Mouse (Mus musculus) right cerebral cortex, adult 18-20 months (tissue): ENCODE results near the gene Ralgapb.
"Not testable (repeated sequence)": the region's sequence is repeated elsewhere in the genome, so short reads cannot be mapped to it uniquely, and the experiment has no call there.

Experiments used
- DNase-seq: peaks from one replicate; pipeline ENCODE4 v3.0.0; 2022; ENCODE audit warnings: mixed read lengths

Gene Ralgapb

DNA sequence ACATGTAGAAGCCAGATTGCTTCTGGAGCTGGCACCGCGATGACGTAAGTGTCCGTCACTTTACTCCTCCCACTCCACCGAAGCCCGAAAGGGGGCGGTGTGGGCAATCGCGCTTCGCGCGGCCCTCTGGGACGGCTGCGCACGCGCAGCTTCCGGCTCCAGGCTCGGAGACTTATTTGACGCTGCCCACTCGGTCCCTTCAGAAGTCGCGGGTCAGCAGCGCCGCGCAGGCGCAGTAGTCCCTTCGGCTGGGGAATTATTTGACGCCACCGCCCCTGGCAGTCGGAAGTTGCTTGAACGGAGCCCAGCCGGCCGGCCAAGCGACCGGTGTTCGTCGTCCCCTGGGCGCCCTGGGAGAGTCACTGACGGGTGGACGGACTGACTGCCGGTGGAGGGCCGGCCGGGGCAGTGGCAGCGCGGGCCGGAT, at the start of gene Ralgapb:
Ralgapb (plus strand) TSS at position 254 of the 427 bp plus-strand sequence.
- peak; percentile 98 for DNase-seq

DNA sequence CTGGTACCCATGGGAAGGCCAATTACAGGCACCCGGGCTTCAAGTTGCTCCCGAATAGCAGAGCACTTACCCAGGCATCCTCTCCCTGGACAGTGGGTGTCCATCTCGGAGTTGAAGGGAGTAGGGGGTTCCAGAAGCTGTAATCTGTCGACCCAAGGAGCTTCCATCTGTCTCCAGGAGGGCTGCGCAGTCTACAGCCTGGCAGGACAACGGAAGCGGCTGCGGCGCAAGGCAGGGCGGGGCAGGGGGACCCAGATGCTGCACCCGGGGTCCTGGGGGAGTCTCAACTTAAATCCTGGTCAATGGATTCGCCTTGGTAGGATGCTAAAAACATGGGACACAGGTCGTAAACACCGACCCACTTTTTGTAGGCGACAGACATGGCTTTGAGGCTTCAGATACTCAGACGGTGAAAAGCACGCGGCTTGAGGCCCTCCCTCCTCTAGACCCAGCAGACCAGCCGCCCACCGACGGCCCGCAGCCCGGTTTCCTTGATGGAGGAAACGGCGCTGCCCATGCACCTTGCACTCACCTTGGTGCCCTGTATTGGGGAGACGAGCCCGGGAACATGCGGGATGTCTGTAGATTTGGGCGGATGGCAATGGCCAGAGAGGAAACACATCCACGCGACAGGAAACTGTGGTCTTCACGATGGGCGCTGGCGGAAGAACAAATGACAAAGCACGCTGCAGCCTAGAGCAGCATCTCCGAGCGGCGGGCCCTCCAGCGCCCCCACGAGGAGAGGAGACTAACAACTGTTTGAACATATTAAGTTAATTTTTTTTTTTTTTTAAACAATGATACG, 48.6 kb upstream of the Ralgapb start:
- DNase-seq: peak; percentile 87

DNA sequence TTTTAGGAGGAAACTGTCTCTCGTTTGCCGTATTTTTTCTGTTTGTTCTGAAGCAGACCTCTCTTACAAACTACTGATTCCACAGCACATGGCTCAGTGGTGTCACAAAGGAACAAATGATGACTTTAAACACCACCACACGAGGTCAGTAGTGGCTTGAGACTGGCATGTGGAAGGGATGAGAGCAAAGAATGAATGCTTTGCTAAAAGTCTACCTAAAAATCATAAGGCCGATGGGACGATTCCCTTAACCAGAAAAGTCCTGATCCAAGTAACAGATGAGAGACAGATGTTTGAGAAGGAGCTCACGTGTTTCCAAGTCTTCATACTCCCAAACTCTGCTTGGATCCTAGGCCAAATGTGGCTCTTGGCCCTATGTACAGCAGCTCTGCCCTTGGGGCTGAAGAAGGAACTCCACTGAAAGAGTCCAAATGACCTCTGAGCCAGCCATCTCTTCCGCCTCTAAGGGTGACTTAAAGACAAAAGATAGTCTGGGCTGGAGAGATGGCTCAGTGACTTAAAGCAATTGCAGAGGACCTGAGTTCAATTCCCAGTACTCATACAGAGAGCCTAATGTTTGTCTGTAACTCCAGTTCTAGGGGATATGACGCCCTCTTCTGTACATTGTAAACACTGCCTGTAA, 47.8 kb upstream of the Ralgapb start:
- DNase-seq: no peak

DNA sequence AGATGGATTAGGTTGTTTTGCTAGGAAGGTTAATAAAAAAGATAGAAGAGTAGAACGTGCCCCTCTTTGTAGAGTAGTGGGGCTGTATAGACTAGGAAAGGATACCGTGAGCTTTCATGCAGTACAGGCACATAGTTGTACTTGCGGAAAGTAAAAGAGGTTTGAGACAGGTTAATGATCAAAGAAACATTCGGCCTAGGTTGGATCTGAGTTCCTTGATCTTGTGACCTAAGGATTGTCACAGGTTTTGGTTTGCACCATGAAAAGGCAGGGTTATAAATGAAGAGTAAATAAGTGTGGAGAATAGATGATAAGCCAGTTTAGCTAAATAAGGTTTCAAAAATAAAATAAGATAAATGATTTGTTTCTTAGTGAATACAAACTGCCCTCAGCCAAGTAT, 45.5 kb upstream of the Ralgapb start:
- DNase-seq: no peak

DNA sequence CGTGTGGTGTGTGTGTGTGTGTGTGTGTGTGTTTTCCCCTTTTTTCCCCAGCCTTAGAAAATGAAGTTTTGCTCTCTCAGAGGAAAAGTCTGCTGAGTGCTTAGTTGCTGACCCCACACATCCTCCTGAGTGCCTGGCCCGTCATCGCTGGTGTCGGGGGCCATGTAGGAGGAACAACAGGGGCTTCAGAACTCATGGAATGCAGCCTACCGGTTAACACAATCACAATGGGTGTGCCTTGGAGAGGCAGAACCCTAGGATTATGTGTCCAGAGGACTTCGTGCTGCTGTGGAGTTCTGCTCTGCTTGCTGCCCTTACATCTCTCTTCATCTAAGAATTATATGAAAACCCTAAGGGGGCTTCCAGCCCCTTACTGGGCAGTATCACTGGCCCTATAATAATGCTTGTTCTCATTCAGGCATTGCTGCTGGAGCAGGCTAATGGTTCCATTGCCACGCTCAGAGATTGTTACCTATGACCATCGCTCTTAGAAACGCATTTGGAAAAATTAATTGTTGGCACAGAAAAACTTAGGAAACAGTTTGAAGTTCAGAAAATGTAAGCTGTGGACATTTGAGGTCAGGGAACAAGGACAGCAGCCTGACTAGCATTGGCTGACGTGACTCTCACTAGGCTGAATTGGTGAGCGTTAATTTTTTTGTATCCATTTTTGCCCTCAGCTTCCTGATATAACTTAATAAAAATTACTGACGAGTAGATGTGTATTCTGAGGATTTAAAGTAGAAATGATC, 44.4 kb upstream of the Ralgapb start:
- DNase-seq: no peak

DNA sequence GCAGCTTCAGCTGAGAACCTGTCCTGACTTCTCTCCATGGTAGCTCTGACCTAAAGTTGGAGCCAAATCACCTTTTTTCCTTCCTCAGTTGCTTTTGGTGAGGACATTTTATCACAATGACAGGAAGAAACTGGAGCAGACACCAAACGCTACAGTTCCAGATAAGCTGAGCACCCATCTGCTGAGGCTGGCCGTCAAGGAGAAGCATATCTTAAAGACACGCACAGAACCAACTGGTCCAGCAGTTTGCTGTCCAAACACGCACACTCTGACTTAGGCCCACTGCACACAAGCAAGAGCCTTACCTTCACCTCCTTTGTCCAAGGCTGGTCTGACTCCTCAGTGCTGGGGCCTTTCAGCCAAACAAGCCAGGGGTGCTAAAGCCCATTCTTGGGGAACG, 42.0 kb upstream of the Ralgapb start:
- DNase-seq: no peak

DNA sequence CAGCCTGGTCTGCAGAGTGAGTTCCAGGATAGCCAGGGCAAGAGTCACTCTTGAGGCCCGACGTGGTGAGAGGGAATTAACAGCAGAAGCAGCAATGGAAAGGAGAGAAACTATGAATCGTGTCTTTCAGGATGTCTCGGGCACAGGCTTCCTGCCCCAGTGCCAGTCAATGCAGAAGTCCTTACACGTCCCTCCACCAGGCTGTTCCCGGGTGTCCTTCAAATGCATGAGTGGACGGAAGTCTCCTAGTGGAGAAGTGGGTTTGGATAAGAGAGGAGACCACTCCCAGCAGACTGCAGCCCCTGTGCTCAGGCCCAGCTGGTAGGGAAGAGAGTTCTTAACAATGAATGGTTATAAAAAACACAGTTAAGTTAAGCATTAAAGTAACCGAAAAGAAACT, 41.3 kb upstream of the Ralgapb start:
- no peak for DNase-seq

DNA sequence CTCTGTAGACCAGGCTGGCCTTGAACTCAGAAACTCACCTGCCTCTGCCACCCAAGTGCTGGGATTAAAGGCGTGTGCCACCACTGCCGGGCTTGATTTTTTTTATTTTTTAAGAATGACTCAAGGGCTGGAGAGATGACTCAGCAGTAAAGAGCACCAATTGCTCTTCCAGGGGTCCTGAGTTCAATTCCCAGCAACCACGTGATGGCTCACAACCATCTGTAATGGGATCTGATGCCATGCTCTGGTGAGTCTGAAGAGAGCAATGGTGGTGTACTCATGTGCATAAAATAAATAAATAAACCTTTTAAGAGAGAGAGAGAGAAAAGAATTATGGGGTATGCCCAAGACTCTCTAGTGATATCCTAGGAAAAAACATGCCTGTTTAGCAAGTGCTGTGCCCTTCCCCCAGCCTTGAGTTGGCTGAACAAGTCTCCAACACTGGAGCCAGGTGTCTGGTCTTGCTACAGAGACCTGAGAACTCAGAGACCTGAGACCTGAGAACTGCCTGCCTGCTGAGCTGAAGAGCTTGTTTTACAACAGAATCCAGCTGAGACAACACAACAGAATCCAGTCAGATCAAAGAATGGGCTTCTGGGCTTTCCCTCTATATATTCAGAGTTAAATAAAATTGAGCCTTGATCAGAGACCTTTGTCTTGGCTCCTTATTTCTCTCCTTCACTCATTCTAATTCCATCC, 40.0 kb upstream of the Ralgapb start:
- DNase-seq: no peak

DNA sequence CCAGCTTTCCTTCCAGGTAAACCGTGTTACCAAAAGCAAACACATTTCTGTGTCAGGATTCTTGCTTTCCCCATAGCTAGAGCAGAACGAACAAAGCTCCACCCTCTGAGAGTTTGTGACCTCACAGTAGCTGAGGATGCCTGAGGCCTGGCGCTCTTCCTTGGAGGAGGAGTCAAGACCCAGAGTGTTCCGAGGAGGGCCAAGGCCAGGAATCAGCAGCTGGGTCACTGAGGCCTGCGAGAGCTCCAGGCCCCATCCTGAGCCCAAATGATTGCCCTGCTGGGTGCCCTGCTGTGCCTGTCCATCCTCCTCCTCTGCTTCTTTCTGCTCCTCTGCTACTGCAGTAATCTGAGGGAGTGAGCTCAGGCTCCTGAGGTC, 39.5 kb upstream of the Ralgapb start:
- no peak for DNase-seq

DNA sequence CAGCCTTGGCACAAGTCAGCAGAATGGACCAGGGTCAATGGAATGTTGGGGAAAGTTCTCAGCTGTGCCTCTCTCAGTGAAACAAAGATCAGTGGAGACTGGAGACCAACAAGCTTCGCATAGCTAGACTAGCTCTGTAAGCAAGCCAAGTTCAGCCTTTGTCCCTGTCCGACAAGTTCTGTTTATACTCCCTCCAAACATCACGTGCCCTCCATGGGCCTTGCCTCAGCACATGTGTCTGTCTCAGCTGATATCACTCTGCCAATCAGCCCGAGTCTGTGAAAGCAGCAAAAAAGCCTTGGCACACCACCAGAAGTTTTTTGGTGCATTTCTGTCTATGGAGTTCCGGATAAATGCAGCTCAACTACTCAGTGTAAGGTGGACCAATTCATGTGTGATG, 36.6 kb upstream of the Ralgapb start:
- DNase-seq: no peak

DNA sequence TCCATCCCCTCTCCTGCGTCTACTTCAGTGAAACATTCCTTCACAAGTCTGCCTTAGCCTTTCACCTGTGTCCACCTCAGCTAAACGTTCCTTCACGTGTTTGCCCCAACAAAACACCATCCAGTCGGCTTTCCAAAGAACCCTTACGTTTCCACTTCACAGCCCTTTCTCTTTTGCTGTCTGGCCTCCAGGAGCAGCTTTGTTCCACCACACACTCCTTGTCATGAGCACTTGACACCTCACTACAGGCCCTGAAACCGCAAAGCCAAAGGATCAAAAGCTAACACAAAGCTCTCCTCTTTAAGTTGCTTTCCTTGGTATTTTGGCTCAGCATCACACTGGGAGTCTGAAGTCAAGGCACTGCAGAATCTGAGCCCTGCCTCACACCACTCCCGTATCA, 36.1 kb upstream of the Ralgapb start:
- no peak for DNase-seq

DNA sequence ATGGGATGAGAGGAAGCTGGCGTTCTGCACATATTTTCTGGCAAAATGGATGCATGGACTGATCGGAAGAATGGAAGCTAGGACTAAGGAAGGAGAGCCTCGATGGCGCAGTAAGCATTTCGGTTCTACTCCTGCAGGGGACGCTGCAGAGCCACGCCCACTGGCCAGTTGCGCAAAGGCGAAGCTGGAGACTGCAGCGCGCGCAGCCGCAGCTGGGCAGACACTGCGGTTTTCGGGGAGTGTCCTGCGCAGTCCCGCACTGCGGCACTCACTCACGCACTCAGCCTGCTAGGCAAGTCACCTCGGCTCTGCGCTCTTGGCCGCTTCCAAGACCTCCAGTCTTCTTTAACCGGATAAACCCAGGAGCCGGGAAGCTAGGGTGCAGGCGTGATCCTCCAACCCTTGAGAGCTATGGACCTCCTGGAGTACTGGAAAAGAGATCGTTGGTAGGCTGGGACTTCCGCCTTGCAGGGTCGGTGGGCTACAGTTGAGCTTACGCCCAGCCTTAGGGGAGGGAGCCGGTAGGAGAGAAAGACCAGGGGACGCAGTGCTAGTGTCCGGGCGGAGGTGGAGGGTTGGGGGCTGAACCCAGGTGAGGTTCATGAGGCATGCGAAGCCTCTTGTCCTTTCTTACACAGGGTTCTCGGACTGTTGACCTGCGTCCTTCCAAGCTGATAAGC, 34.1 kb upstream of the Ralgapb start, which contains the start of gene Snhg11:
Snhg11 (plus strand) TSS at position 196 of the 680 bp plus-strand sequence.
- peak; percentile 94 for DNase-seq

DNA sequence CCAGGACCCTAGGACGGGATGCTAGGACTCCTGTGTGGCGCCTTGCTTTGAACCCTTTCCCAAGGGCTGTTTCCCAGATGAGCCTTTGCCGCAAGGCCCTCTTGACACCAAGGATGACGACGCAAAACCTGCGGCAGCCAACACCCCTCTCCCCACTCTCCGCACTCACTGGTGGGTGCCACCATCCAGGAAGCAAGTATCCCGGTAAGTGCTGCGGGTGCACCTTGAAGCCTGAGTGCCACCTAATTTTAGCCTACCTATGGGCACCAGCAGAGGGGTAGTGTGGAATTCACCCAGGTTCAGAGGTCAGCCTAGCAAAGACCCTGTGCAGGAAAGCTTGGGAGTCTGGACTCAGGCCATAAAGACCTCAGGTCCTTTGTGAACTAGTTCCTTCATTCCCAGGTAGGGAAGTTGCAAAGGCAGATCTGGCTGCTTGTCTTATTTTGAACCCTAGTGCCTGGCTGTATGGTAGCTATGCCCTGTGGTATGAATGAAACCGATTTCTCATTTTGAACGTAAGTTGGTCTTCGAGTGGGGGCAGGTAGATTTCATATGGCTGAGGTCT, 33.4 kb upstream of the Ralgapb start:
- DNase-seq: peak; percentile 39

DNA sequence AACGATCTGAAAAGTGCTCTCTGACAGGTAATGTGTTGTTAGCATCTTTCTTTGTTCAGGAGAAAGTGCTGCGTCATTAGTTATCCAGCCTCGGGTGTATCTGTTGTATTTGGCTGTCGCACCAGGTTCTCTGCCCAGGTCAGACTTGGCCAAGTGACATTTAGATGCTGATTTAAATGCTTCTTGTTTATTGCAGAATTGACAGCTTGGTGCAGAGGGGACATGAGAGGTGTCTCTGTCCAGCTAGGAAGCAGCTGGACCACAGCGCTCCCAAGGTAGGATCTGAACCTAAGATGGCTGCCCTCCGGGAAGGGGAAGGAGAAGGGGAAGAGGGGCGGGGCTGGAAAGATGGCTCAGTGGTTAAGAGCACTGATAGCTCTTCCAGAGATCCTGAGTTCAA, 32.9 kb upstream of the Ralgapb start:
- DNase-seq: peak; percentile 68

DNA sequence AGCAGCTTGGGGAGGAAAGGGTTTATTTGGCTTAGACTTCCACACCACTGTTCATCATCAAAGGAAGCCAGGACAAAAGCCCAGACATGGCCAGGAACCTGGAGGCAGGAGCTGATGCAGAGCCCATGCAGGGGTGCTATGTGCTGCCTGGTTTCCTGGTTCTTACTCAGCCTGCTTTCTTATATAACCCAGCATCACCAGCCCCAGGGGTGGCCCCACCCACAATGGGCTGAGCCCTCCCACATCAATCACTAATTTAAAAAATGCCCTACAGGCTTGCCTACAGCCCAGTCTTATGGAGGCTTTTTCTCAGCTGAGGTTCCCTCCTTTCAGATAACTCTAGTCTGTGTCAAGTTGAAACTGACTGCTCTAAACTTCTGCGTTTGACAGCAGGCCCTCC, 31.8 kb upstream of the Ralgapb start:
- DNase-seq: peak; percentile 52

DNA sequence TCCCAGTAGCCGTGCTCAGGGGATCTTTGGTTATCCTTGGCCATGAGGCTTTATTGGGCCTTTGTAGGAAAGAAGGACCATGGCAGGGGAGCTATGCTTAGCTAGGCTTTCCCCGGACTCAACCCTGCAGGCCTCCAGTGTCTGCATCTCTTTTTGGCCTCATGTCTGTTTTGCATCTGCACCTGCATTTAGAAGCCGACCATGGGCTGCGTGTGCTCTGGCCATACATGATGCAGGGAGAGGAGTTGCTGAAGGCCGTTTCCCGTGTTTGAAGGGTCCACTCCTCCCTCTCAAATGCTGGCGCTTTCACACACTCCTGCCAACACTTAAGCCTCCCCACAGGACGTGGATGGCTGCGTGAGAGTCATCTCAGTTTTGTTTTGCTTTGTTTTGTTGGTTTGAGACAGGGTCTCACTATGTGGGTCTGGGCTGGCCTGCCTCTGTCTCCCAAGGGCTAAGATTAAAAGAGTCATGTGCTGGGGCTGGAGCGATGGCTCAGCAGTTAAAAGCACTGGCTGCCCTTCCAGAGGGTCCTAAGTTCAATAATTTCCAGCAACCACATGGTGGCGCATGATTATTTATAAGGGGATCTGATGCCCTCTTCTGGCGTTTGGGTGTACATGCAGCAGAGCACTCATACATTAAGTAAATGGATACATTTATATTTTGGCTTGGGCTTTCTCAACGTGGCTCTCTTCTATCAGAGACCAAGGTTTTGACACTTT, 30.1 kb upstream of the Ralgapb start:
- DNase-seq: peak; percentile 68

DNA sequence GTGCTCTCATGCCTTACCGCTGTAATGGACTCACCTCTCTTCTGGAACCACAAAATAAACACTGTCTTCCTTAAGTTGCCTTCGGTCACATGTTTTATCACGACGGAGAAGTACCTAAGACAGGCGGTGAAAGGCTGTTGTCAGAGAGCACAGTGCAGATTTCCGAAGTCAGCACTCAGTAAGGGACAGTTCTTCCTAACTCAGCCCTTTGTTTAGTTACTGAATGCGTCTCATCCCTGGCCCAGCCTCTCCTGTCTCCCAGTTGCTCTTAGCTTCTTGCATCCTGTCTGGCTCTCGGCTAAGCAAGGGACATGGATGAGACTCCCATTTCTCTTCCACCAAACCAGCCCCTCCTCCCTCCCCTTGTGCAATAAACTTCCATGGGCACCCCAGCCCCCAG, 23.6 kb upstream of the Ralgapb start:
- no peak for DNase-seq

DNA sequence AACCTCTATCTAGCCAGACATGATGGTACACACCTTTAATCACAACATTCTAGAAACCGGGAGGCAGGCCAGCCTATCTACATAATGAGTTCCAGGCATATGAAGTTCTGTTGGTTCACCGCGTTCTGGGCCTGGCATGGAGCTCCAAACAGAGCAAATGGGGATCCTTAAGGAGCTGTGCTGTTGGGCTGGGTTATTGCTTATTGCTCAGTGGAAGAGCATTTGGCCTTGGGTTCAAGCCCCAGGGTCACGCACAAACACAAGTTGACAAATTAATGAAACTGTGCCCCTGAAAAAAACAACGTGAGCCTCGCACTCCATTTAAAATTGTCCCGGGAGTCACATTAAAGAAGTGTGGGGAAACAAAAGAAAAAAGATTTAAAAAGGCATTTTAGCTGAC, 20.2 kb upstream of the Ralgapb start:
- no peak for DNase-seq

DNA sequence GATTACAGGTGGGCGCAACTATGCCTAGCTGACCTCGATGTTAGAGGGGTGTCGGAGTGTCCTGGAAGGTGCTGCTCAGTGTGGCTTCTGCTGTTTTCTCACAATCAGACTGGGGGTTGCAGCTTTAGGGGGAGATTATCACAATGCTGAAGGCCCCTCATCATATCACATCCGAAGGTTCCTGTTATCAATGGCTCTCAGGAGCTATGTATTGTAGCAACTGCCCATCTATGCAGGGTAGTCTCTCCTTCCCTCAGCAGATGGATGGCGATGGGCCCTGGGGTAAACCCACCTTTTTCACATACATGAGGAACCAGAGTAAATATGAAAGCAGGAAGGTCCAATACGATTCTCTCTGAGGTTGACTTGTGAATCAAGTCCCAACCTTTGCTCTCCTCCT, 13.3 kb upstream of the Ralgapb start:
- no peak for DNase-seq

DNA sequence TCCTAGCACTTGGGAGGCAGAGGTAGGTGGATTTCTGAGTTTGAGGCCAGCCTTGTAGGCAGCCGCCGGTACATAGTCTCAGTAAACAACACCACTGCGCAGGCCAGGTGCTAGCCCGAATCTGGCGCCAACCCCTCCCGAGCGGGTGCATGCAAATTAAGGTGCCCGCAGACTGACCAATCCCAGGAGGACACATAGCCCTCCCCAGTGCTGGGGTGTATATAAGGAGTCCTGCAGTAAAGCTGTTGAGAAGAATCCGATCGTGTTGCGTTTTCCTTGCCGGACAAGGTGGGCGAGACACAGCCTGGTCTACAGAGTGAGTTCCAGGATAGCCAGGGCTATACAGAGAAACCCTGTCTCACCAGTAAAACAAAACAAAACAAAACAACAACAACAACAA, 12.5 kb upstream of the Ralgapb start:
- DNase-seq: not testable (repeated sequence)

DNA sequence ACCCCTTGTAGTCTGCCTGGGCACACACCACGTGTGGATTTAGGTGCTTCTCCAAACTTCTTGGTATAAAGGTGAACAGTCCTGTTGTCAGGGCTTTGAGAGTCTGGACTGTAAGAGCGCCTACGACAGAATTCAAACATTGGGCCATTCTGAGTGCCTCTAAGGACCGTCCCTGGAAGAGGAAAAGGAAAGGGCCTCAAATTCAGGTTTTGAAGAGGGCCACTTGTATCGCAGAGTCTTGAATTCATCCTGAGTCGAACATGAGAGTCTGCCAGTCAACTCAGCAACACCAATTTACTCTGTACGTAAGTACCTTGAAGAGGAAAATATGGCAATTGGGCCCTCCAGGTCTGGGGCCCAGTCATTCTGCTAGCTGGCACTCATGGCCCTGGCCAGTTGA, 6.7 kb upstream of the Ralgapb start:
- no peak for DNase-seq
